Mouse (Mus musculus): ENCODE results near the gene Twist2. TPM values are rescaled to one million over a fixed set of nuclear protein-coding genes. Genes with fewer than 3 reads are reported as not detected.

Twist2 gene
- total RNA-seq, 1 experiment from 2014 or later: 1.7 TPM

DNA sequence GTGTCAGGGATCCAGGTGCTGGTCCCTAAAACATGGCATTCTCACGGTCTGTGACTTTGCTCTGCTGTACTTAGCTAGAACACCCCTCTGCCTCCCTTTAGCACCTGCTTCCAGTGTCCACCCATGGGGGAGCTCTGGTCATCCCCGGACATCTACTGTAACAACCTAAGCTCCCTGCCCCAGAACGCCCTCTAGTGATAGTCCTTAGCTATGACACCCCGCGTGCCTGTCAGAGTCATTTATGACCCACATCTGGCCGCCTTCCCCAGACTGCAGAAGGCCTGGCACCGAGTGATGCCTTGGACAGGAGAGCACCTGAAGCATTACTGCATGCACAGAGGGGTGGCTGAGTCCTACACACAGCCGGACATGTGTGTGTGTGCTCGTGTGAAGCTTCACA, 18.0 kb downstream of the Twist2 start:
- peak; percentile 76 for DNase-seq

DNA sequence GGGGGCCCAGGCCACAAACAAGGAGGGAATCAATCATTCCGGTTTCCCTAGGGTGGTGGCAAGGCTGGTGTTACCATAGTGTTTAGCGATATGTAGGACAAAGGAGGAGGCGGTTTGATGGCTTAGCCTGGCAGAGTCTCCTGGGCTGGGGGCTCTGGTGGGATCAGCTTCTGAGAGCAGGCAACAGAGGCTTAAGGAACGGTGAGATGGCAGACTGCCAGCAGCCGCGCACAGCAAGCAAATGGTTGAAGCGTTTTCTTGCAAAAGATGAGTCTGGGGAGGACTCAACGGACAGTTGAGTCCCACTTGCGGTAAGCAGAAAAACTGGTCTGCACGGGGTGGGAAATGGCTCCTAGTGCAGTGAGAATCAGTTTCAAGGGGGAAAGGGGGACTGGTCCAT, 19.3 kb downstream of the Twist2 start:
- no peak for DNase-seq

DNA sequence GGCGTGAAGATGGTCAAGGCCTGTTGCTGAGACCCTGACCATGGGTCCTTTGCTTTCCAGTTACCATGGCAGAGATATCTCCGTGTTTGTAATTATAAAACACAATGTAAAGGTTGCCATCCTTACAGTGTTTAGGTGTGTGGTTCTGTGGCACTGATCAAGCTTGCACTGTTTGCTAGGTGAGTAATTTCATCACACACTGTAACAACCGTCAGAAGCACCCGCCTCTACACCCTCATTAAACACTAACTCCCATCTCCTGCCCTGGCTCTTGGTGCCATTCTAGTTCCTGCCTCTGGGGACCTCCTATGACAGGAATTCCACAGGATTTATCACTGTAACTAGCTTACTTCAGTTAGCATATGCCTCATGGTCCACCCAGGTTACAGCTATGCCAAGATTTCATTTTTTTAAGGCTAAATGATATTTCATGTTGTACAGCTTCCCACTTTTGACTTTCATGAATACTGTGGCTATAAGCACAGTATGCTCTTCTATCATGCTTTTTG, 21.1 kb downstream of the Twist2 start:
- DNase-seq: no peak

DNA sequence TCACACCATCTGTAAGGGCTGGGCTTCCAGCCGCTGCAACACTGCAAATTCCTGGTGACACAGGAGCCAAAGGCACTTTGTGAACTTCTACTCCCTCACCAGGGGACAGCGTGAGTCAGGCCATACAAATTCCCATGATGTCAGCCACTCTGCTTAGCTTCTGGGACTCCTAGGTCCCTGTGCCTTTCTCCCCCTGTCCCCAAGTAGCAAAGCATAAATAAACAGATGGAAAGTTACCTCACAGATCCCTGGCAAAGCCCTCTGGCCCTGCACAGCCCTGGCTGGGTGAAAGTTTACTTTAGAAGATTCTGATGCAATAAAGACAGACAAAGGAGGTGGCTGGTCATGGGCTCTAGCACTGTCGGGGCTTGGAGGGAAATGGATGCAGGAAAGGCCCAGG, 22.3 kb downstream of the Twist2 start:
- peak; percentile 51 for DNase-seq

DNA sequence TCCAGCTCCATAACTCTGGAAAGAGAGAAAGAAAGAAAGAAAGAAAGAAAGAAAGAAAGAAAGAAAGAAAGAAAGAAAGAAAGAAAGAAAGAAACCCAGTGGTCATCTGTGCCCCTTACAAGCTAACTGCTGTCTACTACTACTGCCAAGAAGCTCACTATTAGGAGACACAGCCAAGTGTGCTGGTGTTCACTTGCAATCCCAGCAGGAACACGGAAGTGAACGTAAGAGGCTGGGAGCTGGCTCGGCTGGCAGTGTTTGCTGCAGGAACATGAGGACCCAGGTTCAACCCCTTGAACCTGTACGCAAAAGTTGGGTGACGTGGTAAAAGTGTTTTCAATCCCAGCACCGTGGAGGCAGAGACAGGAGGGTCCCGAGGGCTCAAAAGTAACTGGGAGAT, 22.7 kb downstream of the Twist2 start:
- DNase-seq: peak; percentile 26

DNA sequence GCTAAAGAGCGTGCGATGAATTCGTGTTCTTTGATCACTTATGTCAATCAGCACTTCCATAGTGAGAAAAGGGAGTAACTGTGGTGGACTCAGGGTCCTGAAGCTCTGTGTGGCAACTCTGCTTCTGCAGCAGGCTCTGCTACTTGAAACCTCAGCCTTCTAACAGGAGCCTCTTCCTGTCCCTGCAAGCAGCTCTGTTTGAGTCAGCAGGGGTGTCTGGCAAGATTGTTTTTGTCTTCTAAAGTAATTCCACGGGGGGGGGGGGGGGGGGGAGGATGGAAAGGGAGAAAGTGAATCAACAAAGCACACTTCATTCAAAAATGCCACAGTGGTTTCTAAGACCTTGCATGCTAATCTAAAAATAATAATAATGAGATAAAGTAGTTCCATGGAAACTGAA, 24.0 kb downstream of the Twist2 start:
- no peak for DNase-seq

DNA sequence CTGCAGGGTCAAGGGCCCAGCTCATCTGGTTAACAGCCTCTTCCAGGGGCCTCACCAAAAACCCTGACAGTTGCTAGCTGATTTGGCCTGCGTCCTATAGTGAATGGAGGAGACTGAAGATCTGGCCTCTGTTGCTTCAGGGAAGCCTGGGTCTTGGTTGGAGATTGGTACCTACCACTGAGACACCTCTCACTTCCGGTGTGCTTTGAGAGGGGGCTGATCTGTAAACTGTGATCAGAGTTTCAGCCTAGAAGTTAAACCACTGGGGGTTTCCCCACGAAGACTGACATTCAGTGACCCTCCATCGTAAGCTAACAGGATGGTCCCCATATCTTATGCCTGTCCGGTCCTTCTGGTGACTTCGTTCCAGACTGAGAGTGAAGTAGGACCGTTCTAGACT, 30.7 kb downstream of the Twist2 start:
- no peak for DNase-seq

DNA sequence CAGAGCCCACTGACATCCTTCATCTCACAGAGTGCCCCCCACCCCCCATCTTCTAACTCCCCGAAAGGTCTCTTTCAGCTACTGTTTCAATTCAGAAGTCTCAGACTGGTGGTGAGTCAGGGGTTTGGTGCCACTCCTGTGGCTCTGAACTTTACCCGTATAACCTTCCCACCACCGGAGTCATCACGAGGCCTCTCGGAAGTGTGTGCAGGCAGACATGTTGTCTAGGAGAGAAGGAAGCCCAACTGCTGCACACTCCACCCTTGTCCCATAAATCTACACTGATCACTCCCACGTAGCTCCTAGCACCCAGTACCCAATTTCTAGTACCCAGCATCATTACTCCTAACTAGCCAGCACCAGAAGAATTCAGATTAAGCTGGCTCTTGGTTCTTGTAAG, 38.3 kb downstream of the Twist2 start:
- DNase-seq: no peak

DNA sequence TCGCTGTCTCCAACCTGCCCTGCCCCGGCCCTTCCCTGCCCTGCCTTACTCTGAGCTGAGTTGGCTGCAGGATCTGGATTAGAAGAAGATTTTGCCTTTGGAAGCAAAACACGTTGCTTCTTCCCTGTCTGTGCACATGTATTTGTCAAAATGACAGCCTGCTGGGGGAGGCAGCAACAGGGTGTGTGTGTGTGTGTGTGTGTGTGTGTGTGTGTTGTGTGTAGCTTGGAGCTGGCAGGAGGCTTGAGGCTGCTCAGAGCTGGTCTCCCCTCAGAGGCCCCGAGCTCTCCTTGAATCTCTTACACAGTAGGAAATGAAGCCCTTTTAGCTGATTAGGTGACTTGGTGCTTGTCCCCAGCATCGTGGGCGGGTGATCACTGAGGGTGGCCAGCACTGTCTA, 38.7 kb downstream of the Twist2 start:
- no peak for DNase-seq

DNA sequence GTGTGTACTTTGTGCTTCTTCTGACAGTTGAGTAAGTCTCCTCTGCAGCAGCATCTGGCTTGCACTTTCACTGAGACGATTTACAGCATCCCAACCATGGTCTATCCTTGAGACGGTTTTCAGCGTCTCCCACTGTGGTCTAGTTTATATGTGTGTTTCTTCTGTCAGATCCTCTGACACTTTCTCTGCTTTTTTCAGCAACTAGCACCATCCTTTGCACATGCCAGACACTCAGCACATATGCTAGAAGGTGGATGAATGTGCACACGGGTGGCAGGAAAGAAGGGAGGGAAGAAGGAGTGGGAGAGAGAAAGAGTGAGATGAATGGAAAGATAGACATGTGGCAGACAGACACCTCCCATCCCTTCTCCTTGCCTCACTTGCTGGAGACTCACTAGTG, 43.0 kb downstream of the Twist2 start:
- DNase-seq: no peak

DNA sequence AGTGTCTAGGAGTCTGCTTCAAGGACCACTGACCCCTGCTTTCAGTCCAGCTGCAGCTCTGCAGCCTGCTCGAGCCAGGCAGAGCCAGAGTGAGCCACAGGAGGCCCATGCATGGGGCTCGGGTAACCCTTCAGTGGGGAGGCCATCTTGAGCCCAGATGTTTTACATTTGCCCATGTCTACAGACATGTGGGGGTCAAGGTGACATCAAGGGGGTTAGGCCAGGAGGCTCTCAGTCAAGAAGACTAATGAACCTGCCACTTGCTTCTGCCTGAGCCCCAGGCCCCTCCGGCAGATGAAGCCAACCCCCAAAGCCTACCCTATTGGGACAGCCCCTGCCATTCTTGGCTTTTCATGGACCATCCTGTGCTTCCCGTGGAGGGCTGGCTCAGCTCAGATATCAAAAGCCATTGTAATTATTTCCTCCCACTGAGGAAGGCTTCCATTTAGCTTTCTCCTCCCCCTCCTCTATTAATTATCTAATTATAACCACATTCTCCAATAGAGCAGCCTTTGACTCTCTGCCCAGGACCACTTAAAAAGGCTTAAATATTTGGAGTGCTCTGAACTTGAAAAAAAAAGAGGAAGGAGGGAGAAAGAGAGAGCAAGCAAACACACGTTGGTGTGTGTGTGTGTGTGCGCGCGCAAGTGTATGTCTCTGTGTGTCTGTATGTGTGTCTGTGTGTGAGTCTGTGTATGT, 43.6 kb downstream of the Twist2 start:
- DNase-seq: no peak

DNA sequence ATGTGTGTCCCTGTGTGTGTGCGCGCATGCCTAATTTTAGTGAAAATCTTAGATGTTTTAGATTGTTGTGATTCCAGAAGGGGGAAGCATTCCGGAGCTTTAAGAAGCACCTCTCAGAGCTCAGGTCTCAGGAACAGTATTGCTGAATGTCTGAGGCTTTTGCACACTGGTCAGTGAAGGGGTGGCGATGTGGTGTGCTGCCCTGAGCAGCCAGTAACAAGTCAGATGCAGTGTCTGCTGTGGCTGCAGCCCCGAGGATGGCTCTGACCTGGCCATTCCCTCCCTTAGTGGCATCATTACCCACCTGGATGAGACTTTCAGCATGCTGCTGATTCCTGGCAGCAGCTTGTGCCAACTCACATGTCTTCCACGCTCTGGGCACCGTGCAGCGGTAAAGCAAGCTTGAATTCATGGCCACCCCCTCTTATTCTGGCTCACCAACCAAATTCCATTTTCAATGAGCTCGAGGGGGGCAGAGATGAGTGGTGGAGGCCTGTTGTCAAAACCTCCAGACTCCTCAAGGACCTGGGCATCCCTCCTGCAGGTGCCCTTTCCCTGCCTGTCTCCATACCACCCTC, 44.2 kb downstream of the Twist2 start:
- DNase-seq: no peak

DNA sequence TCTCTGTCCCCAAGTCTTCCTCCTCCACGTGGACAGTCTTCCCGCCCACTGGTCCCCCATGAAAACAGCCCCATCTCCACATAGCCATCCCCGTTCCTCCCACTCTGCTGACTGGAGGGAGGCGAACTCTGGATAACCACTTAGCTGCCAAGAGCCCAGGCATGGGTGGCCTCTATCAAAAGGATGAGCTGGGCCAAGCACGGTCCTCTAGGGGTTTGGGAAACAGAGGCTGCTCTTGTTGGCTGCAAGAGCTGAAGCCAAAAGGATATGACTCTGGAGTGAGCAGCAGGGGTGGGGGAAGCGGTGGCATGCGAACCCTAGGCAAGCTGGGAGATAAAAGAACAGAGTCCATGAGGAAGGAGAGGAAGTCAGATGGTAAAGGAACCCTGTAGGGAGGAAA, 50.0 kb downstream of the Twist2 start:
- no peak for DNase-seq

DNA sequence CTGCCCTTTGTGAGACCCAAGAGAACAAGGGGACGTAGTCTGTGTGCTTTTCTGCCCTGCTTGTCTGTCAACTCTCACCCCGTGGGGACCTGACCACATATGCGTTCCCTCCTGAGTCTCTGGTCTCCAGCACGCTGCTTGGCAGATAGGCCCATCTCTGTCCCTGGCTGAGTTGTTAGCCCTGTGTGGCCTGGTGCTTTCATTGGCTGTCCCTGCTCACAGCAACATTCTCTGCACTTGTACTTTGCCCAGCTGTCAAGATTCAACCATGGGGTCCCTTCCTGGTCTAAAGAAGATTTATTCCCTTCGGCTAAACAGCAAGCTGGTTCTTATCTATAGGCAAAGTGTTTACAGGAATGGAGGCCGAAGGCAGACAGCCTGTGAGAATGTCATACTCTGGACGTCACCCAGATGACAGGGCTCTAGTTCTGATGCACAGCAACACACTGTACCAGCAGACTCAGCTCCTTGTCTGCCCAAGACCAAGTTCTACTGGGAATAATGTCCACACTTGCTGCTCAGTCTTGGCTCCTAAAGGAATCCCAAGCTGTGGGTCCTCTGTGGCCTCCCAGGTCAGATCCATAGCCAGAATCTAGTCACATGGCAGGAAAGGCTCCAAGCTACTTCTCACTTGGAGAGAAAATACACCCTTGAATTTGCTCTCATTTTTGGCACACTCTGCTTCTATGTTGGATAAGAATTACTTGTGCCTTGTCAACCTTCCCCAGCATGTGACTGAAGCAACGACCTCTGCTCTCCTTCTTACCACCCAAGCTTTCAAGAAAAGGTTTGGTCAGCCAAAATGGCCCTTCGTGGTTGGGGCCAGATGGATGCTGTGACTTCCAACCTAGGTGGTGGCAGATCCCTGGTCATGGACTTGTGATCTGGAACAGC, 55.8 kb downstream of the Twist2 start:
- DNase-seq: peak; percentile 48

DNA sequence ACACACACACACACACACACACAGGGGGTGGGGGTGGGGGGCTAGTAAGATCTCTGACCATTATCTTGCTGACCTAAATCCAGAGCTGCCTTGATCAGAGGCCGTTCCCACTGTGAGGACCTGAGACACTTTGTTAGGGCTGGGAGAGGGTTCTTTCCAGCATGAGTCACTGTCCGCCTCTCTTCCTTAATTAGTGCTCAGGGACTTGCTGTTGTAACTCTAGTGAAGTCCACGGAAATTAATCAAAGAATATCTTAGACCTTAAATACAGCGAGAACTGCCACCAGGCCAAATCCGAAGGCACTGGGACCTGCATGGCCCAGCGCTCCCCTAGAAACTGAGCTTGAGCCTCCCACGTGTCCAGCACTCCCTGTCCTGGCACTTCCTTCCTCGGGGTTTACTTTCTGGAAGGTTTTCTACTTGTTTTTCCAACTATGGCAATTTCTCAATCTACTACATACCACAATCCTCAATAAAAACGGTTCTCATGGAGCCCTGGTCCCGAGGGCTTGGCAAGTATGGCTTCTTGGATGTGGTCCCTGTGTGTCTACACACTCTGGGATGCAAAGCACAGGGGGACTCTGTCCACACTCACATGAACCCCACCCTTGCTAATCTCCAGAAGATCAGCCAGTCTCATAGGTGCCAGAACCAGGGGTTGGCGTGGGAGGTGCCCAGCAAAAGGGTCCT, 57.0 kb downstream of the Twist2 start:
- peak; percentile 44 for DNase-seq

DNA sequence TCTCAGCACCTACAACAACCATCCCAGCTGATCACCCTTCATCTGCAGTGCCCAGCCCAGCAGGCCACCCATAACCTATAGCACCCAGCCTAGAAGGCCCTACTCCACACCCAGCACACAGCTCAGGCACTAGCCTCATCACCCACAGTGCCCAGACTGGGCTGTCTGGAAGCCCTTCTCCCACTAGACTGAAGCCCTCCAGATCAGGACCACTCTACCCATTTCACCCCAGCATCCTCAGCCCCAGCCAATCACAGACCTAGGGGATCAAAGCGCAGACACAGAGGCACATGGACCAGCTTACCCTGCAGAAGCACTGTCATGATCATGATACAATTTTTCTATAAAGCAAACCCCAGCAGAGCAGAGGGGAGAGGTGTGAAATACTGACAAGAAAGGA, 57.6 kb downstream of the Twist2 start:
- DNase-seq: no peak

DNA sequence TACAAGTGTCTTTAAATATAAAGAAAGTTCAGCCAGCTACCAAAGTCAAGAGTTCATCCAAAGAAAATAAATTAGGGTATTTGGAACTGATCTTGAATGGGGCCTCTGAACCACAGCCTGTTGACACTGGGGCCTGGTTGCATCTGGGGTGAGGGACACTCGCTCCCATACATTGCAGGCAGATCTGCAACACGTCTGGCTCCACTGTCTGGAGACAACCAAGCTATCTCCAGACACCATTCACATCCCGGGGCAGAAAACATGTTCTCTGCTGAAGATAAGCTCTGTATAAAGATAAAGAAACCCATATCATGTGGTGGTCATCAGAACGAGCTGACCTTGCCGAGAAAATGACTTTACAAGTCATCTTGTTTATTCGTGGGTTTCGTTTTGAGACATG, 60.2 kb downstream of the Twist2 start:
- DNase-seq: no peak

DNA sequence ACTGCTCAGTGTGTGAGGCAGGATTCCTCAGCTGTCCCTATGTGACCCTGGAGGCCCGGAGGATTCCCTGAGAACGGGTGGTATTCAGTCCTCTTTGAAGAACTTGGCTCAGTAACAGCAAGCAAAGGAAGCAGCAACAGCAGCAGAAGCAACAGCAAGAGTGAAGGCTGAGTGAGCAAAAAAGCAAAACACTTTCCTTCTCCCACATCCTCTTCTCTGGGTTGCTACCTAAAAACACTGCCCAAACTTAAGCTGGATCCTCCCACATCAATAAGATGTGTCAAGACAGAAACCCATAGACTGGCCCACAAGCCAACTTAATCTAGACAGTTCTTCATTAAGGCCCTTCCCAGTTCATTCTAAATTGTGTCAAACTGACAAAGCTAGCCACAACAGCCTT, 64.7 kb downstream of the Twist2 start:
- no peak for DNase-seq

DNA sequence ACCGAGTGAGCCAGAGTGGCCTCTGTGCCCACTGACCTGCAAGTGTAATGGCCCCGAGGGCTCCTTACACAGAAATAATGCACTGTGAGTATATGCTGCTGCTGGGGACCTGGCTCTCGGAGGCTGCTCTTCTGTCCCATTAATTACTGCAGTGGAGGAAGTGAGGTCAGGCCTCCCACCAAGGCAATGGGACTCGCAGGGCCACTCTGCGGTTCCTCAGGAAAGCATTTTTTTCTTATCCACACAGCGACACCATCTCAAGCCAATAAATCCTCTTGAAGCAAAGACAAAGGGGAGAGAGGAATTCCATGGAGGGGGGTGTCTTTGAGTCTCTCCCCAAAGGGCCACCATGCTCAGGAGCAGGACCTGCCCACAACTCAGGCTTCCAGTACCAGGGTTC, 69.8 kb downstream of the Twist2 start:
- DNase-seq: no peak

DNA sequence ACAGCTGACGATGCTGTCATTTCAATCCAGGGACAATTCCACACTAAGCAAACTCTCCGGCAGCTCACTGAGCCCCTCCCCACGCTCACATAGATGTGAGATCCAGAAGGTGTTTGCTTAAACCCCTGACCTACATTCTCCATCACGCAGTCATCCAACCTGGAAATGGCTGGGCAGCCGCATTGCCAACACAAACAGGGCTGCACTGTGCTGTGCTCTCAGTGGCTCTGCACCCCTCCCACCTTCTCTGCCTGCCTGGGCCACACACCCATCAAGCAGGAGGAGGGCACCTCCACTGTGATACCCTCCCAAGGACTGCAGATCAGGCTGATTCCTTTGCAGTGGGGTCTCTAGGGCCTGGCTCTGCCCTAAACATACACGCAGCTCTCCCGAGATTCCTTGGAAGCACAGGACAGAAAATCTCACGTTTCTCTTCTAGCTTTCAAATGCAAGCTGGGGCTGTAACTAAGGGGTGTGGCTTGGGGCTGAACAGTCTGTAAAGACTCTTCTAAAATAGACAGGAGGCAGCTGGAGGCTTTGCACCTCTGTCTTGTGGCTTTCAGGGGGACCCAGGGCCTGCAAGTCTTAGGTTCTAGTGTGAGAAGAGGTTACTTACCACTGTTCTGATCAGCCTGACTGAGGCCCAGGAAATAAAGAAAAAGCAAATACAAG, 71.3 kb downstream of the Twist2 start:
- no peak for DNase-seq

DNA sequence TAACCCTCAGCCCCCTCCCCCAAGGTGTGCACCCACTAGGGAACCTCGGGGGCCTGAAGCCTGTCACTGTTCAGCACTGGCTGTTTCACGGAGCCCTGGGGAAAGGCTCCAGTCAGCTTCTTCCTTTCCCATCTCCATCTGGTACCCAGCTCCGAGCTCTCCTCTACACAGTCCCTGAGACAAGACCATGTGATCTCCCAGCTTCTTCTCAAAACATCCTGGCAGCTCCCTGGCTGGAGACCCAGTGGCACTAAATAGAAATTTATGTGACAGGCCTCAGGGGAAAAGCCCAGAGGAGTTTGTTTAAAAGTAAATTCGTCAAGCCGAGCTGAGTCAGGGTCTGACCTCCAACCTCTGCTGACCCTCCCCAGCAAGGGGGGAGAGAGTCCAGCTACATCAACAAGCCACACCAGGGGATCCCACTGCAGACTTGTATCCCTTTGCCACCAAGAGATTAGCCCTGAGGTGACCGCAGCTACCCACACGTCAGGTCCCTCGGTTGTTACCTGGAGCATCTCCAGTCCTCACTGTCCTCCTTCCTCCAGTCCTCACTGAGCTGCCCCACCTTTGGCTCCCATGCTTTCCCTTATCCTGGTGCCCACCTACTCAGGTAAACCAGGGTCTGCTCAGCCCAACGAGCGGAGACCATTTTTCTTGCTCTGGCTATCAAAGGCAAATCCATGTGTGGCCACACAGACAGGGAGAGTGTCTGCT, 72.5 kb downstream of the Twist2 start:
- no peak for DNase-seq
